Mouse (Mus musculus): ENCODE measurements around the gene Grip1.

GRCm38 (mm10) chr10:119631966-119632365, 178.3 kb downstream of the Grip1 start:
- TF ChIP-seq CTCF (IDR thresholded peaks at IDR 0.05; ENCODE audit: low read depth, low read length) (no peak), POLR2A (IDR thresholded peaks at IDR 0.05; ENCODE audit: extremely low read depth, insufficient read depth, low read length) (no peak)

Measured in liver, adult 2 months (tissue).